ENCODE assay signal across 9 mouse cellular contexts in the genomic region with DNA sequence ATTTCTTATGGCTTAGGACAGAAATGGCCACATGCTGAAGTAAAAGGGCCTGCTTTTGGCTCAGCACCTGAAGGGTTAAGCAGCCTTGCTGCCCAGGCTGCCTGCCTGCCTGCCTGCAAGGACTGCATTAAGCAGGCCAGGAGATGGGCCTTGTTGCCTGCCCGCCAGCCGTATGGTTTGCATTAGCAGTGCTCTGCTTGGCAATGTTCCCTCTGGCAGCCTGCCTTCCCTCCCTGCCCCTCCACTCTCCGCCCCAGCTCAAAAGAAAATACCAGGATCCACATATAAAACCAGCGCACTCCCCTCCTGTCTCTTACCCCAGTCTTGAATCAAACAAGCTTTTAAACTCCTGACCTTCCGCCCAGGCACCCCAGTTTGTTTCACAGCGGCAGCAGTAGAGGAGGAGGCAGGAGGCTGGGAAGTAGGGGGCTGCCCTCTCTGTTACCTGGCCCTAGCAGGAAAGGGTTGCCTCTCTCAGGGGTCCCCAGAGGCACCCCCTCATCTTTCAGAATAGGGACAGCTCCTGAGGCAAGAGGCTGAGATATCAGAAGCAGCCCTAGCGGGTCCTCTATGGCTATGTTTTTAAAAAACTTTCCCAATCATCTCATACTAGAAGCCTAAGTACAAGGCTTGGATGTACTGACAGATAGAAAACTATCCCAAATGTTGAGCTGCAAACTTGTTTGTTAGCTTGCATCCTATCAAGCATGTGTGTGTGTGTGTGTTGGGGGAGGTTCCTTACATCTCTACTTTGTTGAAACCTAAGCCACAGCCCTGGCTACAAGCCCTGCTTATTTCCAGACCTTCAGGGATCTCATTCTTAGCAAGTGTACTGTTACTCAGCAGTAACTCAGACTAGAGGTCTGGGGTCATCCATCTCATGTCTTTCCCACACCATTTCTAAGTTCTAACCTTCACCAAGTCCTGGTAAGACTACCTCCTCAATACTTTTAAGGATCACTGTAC.
DNase-seq lines count a peak whose midpoint lies in the region; ATAC-seq lines count a peak whose summit lies in the region.
"Had no signal": no experiment of that assay in that cellular context is flagged by ENCODE, and none has a peak within 500 bp of the region (broad histone marks: within the 10 kb centered on the region; RNA-seq: fewer than 3 reads in every experiment).

No protein-coding gene starts in this region.

- peak; percentile 74 for ATAC-seq in frontal cortex, adult (ENCODE audit: low TSS enrichment)
- no peak for ATAC-seq in liver, embryonic 11.5 days (replicated peaks; ENCODE audit: low FRiP score)
- peak; percentile 89 for ATAC-seq in neural tube, embryonic 15.5 days (ENCODE audit: low FRiP score)

- no peak overlapping the region for H3K4me3 ChIP-seq in liver, embryonic 11.5 days (ENCODE audit: low read depth, low read length)
- H3K4me3 ChIP-seq in neural tube, embryonic 15.5 days (replicated peaks) = no peak overlapping the region
- H3K4me3 ChIP-seq: erythroblast, embryonic 14.5 days had no signal

- H3K36me3 ChIP-seq in liver, embryonic 11.5 days (ENCODE audit: control insufficient read depth, insufficient read depth, low read length) = no peaks in the 10 kb centered on the region
- H3K36me3 ChIP-seq in neural tube, embryonic 15.5 days = no peaks in the 10 kb centered on the region

- H3K9me3 ChIP-seq in liver, embryonic 11.5 days (ENCODE audit: control insufficient read depth, low read length) = no peaks in the 10 kb centered on the region
- no peaks in the 10 kb centered on the region for H3K9me3 ChIP-seq in neural tube, embryonic 15.5 days (replicated peaks)

- no peak overlapping the region for H3K9ac ChIP-seq in liver, embryonic 11.5 days (ENCODE audit: low read depth, low read length)
- peak overlapping the region; percentile 14; the same call in 1 of the 2 replicates for H3K9ac ChIP-seq in neural tube, embryonic 15.5 days (replicated peaks)

- no peak overlapping the region for H3K4me2 ChIP-seq in liver, embryonic 11.5 days
- H3K4me2 ChIP-seq in neural tube, embryonic 15.5 days = peak overlapping the region; percentile 22; the same call in 1 of the 2 replicates

- peak; percentile 9 to 13 for DNase-seq in spleen, postnatal 36 days (ENCODE audit: low spot score in 2 of 2)
- no peak for DNase-seq in spleen, adult 12 weeks (ENCODE audit: low spot score)
- peak; percentile 31 for DNase-seq in heart, postnatal 25 days (ENCODE audit: low spot score)
- peak; percentile 91 to 92 for DNase-seq in kidney, postnatal 4 days
- DNase-seq in liver, embryonic 11.5 days (ENCODE audit: low spot score) = peak; percentile 33
- DNase-seq in urinary bladder, postnatal 4 days (ENCODE audit: low spot score in 2 of 2) = peak; percentile 82 to 93

- no peaks in the 10 kb centered on the region for H3K4me1 ChIP-seq in liver, embryonic 11.5 days (replicated peaks; ENCODE audit: control insufficient read depth, insufficient read depth, low read length)
- peaks cover 32% of the 10 kb centered on the region for H3K4me1 ChIP-seq in neural tube, embryonic 15.5 days

- H3K27ac ChIP-seq in liver, embryonic 11.5 days (ENCODE audit: low read depth, low read length) = peak overlapping the region; percentile 54; the same call in 1 of the 2 replicates
- H3K27ac ChIP-seq in neural tube, embryonic 15.5 days (replicated peaks) = peak overlapping the region; percentile 69

- intact Hi-C loops in heart, postnatal 25 days (cut with DNase I) = no loop called here

- 63% methylated on average over 7 of the region's 7 CpGs for WGBS in liver, embryonic 11.5 days
- 27% methylated on average over 7 of the region's 7 CpGs for WGBS in neural tube, embryonic 15.5 days

- no peaks in the 10 kb centered on the region for H3K27me3 ChIP-seq in liver, embryonic 11.5 days (replicated peaks; ENCODE audit: control insufficient read depth, insufficient read depth, low read length)
- H3K27me3 ChIP-seq in neural tube, embryonic 15.5 days (replicated peaks) = no peaks in the 10 kb centered on the region
